Mouse (Mus musculus) gonadal fat pad, adult 2 months (tissue): ENCODE measurements around the gene Uqcr10. TPM values are rescaled to one million over a fixed set of nuclear protein-coding genes. Genes with fewer than 3 reads are reported as not detected.
A peak's percentile ranks its signal among the peaks of the same experiment; 100 is the strongest.

Experiments used
- DNase-seq: peaks from one replicate; pipeline ENCODE4 v3.0.0-alpha.2; 2012; ENCODE audit warnings: low read depth
- polyA plus RNA-seq: library from polyadenylated mRNA; depleted of rRNA; stranded (reverse); fragments of >200 nt; gene quantifications from 2 replicates; pipeline ENCODE4 v1.2.3, GENCODE M21; 2012; rRNA removed

Gene Uqcr10
- 542 and 896 TPM in 2 replicates for polyA plus RNA-seq

- DNase-seq: peak; percentile 92
These were observed at the start of gene Uqcr10, which contains the start of gene Zmat5 for GRCm38 (mm10) chr11:4704072-4704964. Uqcr10 (minus strand) TSS chr11:4704342. Zmat5 (plus strand) TSS chr11:4704678.

GRCm38 (mm10) chr11:4752836-4753235 lies 48.7 kb upstream of the Uqcr10 start:
- no peak for DNase-seq

DNA sequence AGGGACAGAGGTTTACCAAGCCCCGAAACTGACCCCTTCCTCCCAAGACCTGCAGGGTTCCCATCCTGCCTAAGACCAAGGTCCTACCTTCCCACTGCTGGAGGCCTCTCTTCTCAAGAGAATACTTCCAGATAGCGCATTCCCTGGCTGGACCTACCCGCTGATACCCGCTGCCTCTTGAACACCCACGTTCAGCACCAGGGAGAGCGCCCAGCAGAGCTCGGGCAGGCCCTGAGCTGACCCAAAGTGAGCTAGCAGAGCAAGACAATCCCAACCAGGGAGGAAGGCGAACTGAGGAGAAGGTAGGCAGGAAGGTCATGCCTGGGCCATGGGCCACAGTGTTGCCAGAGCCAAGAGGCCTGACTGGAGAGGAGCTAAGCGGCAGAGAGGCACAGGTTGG lies 46.1 kb upstream of the Uqcr10 start:
- DNase-seq: no peak

- no peak for DNase-seq
These were observed 43.1 kb upstream of the Uqcr10 start for GRCm38 (mm10) chr11:4747285-4747684.

DNA sequence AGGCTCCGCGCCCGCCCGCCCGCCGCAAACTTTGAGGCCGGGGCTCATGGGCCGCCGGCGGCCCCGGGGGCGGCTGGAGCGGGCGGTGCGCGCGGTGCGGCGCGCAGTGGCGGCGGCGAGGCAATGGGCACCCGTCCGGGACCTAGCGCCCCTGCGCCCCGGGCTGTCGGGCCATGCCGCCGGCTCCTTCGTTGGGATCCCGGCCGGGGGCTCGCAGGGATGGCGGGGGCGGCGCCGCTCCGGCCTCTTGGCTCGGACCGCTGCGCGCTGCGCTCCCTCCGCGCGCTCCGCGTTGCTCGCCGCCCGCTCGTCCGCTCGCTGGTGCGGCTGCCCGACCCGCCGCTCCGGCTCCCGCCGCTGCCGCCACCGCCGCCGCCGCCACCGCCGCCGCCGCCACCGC lies 42.6 kb upstream of the Uqcr10 start, which contains the start of gene Cabp7:
TSS of gene Cabp7 (minus strand) at position 46 of the 400 bp plus-strand sequence.
- no peak for DNase-seq

DNA sequence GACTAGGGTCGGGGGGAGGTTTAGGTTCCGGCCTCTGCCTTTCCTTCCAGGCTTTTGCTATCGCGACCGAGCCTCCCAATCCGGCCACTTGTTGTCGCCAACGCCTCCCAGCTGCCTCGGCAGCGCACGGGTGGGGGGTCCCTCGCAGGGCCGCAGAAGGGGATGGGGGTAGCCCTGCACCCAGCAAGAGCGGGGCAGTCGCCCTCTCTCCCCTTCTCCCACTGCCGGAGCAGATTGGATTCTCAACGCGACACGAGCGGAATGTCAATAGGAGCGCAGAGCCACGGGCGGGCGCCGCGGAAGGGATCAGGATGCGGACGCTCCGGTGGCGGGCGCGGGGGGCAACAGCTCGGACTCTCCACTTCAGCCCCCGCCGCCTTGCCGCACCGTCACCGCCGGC lies 41.8 kb upstream of the Uqcr10 start:
- DNase-seq: no peak

- no peak for DNase-seq
These were observed 40.5 kb upstream of the Uqcr10 start for GRCm38 (mm10) chr11:4744691-4745090.

GRCm38 (mm10) chr11:4740785-4741184 lies 36.6 kb upstream of the Uqcr10 start:
- DNase-seq: no peak

GRCm38 (mm10) chr11:4738719-4739118 lies 34.6 kb upstream of the Uqcr10 start:
- DNase-seq: no peak

DNA sequence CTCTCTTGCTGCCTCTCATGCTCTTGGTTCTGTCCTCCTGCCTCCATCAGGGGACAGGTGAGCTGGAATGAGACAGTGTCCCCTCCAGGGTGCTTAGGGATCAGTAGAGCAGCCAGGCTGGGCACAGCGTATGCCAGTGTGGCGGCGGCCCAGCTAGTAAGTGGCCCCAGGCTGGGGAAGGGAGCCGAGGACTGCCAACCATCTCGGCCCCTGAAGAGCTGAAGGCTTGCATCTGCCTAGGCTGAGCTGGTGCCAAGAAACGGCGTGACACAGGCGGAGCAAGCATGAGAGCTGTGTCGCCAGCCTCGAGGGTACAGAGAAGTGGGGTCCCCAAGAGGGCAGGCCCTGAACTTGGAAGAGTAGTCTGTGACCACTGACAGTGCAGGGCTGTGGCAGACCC lies 33.5 kb upstream of the Uqcr10 start:
- DNase-seq: no peak

GRCm38 (mm10) chr11:4736355-4736754 lies 32.2 kb upstream of the Uqcr10 start:
- DNase-seq: no peak

DNA sequence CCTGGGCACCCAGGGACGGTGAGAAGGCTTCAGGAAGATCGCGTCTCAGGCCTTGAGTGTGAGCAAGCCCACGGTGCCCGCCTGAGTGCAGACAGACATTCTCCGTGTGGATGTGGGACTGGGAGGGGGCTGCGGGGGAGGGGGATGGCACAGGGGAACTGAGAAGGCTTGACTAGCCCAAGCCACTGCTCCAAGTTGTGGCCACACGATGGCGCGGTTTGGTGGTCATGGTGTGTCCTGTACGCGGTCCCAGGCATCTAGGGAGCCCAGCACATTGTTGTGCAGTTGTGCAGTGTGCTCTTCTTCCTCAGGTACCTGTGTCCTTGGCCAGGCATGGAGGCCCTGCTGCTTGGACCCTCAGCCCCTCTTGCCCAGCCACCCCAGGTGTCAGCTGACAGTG lies 30.0 kb upstream of the Uqcr10 start:
- DNase-seq: no peak

- no peak for DNase-seq
These were observed 27.6 kb upstream of the Uqcr10 start for GRCm38 (mm10) chr11:4731781-4732180.

- no peak for DNase-seq
These were observed 26.8 kb upstream of the Uqcr10 start for GRCm38 (mm10) chr11:4730913-4731312.

DNA sequence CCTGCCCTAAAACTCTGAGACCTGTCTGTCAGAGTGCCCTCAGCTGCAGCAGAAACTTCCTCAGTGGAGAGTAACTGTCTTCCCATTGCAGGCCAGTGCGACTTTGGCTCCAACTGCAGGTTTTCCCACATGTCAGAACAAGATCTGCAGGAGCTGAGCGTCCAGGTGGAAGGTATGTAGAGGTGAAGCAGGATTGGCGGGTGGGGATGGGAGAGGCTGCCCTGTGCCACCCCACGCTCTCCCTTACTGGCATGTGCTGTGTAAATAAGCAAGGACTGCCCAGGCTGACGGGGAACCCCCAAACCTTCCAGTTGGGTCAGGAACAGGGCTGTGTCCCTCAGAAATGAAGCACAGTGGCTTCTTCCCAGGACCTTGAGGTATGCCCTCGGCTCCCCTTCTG lies 26.0 kb upstream of the Uqcr10 start:
- peak; percentile 82 for DNase-seq

- DNase-seq: peak; percentile 96
These were observed 25.5 kb upstream of the Uqcr10 start for GRCm38 (mm10) chr11:4729603-4730002.

DNA sequence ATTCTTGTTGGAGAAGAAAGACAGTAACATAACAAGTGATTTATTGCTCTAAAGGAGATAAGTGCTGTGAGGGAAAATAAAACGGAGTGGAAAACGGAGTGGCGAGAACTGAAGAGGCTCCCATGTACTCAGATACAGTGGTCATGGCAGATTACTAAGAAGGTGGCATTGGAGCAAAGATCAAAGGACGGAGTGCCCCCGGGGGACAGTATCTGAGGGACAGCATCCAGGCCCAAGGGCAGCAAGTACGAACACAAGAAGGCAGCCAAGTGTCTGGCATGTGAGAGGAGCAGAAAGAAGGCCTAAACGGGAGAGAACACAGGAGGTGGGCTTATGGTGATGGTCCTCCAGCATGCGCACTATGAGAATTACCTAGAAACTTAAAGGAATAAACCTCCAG lies 17.6 kb upstream of the Uqcr10 start:
- no peak for DNase-seq

GRCm38 (mm10) chr11:4720900-4721580 lies 16.9 kb upstream of the Uqcr10 start:
- no peak for DNase-seq

DNA sequence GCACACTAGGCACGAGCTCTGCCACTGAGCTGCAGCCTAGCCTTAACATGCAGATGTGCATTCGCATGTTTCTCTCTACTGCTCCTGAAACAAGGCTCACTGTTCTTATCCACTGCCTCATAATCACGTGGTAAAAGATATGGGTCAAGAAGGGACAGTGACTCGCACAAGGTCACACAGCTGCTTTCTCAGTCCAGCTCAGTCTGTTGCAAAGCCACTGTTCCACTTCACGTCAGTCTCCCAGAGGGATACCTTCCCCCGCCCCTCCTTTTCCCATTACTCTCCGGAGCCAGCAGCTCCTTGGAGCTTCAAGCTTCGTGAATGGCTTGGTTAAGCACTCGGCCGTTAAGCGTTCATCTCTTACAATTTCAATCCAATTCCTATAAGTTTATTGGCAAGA lies 16.3 kb upstream of the Uqcr10 start:
- DNase-seq: no peak

GRCm38 (mm10) chr11:4719961-4720360 lies 15.8 kb upstream of the Uqcr10 start:
- no peak for DNase-seq

DNA sequence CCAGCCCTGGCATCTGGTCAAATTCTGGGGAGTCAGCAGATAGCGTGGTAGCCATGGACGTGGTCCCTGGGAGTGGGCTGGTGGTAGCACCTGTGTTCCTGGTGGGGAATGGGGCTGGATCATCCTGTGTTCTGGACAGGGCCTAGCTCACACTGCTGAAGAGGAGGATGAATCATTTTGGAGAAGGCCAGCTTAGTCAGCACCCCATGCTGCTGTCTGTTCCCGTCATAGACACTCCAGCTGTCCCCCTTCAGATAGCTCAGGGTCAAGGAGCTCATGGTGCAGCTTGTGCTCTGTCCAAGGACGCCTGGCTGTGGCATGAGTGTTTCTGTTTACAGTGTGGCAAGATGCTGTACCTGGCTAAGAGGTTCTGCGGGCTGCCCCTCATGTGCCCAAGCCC lies 14.4 kb upstream of the Uqcr10 start:
- DNase-seq: no peak

- no peak for DNase-seq
These were observed 12.5 kb upstream of the Uqcr10 start for GRCm38 (mm10) chr11:4716530-4717236.
